Mouse (Mus musculus) urinary bladder, adult 18-20 months (tissue): ENCODE data around the gene Tspan11.

Experiments used
- DNase-seq, 2 experiments: peaks; one replicate each; pipeline ENCODE4 v3.0.0; 2022; ENCODE audit warnings: low spot score in 2 of 2, mixed read lengths in 2 of 2

Tspan11 gene

DNA sequence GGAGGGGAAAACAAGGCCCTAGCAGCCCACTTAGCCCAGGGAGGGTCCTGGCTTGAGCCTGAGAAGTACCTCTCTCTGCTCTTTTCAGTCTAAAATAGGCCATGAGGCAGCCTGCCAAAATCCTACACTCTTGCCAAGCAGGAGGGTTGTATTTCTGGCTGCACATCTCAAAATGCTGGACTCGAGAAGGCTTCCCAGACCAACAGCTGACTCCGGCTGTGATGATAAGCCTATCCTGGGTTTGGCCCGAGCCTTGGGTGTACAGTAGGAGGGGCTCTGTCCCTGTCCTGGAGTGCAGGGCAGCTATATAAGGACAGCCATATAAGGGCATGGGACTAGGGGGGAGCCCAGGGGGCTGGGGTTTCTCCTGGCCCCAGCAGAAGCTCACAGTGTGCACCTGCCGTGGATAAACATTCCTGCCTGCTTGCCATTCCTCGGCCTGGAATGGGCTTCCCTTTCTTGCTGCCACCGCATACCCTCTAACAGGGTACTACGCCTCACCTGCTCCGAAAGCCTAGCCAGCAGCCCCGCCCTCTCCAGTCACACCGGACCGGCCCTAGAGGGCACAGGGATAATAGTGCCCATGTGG lies 102.3 kb downstream of the Tspan11 start:
- peak in 1 of 2 experiments; percentile 72 for DNase-seq

DNA sequence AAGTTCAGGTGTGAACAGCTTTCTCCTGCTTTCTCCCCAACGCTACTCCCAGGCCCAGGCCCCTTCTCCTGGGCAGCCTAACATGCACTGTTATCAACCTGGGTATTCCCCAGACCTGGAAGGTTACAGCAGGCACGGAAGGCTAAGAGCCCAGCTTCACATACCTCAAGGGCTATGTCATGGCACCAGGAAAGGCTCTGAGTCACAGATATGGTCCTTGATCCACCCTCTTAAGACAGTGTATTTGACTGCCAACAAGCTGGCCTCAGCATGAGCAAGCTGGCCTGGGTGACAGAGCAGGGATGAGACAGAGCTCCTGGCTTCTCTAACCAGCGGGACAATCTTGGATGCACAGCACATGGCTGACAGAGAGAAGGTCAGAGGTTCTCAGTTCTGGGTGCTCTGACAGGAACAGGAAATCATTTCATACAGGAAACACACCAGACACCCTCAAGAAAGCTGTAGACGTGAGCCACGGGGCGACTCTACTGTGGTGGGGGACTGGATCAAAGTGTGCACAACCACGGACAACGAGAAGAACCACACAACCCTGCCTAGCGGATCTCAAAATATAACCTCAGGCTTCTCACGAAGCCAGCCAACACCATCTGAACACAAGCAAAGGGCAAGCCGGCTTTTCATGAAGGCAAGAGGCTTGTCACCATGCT lies 104.3 kb downstream of the Tspan11 start:
- no peak for DNase-seq

DNA sequence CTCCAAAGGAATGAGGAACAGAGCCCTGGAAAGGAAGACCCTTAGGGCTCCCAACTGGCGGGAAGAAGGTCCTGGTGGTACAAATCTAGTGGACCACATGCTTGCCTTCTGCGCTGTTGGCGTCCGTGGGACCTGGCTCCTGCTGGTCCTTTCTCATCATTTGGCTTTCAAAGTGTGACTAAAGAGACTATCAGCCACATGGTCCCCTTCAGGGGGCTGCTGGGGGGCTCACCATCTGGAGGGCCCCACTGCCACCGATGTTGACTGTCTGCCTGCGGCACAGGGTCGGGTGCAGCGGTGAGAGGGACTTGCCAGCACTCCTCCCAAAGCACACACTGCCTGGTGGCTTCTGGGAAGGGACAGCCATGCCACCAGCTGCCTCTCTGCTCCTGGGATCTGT lies 105.6 kb downstream of the Tspan11 start:
- no peak for DNase-seq

DNA sequence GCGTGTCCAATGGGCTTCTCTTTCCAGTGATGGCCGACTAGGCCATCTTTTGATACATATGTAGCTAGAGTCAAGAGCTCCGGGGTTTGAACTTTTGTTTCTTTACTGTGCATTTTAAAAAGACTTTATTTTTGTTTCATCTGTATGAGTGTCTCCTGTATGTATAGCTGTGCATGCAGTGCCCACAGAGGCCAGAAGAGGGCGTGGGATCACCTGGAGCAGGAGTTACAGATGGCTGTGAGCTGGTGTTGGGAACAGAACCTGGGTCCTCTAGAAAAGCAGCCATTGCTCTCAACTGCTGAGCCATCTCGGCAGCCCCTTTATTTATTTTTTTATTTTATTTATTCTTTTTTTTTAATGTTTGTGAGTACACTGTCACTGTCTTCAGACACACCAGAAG lies 109.5 kb downstream of the Tspan11 start:
- DNase-seq: no peak

DNA sequence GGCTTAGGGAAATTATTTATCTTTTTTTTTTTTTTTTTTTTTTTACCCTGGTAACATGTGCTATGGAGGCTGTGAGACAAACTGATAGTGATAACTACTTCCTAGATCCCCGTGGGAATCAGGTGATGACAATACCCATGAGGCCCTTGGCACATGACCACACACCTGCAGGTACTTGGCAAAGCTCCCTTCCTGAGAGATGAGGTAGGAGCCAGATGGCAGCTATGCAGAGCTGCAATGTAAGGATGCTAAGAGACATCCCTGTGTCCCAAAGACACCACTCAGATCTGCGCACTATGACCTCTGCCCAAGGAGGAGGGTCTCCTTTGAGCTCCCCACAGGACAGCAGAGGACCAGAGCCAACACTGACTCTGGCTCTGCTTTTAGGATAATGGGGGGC lies 111.7 kb downstream of the Tspan11 start:
- no peak for DNase-seq

DNA sequence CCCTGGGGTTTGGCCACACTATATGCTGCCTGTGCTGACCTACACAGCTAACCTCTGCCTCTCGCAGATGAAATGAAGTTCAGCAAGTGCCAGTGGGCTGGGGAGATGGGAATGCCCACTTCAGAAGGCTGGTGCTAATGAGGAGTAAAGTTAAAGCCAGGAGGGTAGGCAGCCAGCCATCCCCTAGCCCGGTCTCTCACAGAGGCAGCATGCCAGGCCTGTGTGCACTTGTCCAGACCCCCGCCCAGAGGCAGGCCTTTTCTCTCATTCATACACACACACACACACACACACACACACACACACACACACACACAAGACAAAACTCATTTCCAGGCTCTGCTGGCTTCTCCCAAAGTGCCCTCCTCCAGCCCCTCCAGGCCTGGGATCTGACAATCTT lies 113.4 kb downstream of the Tspan11 start:
- DNase-seq: no peak

DNA sequence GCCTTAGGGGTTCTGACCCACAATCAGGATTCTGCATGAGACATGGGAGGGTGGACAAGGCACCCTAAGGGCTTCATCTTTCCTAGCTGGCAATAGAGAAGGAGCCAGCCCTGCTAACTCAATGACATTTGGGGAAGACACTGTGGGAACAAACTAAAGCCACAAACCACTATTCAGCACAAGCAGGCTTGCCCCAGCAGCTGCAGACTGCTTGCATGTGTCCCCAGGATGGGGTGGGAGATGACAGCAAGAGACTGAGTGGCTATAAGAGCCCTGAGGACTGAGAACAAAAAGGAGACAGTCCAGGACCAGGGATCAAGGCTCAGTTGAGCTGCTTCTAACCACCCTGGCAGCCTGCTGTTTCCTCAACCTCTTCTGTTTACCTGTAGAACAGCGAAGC lies 114.2 kb downstream of the Tspan11 start:
- DNase-seq: no peak

DNA sequence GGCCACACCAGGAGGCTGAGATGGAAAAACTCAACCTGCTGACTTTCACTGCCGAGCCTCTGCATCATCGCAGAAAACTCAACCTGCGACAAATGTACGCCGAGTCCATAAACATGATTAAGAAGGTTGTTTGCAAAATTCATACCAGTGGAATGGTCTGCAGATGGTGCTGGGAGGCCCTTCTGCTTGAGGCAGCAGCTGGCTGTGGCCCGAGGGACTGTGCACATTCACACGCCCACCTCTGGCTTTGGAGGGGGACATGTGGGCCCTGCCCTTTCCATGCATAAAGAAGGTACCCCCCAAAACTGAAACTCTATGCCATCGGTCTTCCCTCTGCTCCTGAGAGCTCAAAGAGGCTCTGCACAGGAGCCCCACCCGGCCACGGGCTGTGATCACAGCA lies 114.7 kb downstream of the Tspan11 start:
- DNase-seq: no peak

DNA sequence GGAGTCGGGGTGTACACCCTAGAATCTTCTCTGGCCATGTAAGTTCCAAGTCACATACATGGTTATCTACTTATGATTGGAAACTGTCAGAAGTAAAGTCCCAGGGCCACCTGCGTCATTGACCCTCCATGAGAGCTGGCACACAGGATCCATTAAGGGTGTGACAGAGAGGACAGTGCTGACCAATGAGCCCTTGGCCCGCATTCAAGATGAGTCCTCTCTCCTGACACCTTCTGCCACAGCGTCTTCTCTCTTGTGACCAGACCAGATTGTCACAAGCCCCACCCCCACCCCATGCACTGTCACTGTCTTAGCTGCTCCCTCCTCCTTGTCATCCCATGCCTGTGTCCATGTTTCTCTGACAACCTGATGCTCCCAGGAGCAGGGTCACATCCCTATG lies 115.3 kb downstream of the Tspan11 start:
- DNase-seq: no peak

DNA sequence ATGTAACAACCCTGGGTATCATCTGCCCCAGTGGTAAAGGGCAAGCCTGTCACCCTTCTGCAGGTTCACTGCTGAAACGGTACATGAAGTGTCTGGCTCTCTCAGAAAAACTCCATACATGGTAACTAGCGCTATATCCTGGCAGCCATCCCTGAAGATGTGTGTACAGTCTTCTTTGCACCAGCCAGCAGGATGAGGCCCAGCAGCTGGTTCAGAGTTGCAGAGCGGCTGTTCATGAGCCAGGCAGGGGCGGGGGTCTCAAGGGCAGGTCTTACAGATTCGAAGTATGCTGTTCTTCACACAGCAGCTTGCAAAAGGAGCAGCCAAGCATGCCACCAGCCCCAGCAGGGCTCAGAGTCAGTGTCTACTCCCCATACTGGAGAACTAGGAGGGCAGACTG lies 116.2 kb downstream of the Tspan11 start:
- DNase-seq: no peak
